Mouse (Mus musculus): ENCODE results near the gene Adcy2. TPM values are rescaled to one million over a fixed set of nuclear protein-coding genes. Genes with fewer than 3 reads are reported as not detected.
A peak's percentile ranks its signal among the peaks of the same experiment; 100 is the strongest.

Gene Adcy2
- polyA plus RNA-seq, 2 experiments: 0.33 to 0.38 TPM

GRCm38 (mm10) chr13:68928469-68928868, 70.9 kb downstream of the Adcy2 start:
- ATAC-seq (ENCODE audit: insufficient read depth) (no peak), DNase-seq (ENCODE audit: low read depth in 3 of 3, low spot score in 3 of 3) (peak in 2 of 3 experiments; percentile 11 to 13)
- Histone ChIP-seq H3K9me3 (ENCODE audit: control insufficient read depth, low read length) (no peaks in the 10 kb centered on the region), H3K4me1 (replicated peaks; ENCODE audit: control insufficient read depth in 2 of 2, insufficient read depth in 2 of 2, low read length in 1 of 2) (no peaks in the 10 kb centered on the region), H3K27me3 (ENCODE audit: control insufficient read depth, insufficient read depth, low read length) (no peaks in the 10 kb centered on the region), H3K9ac (replicated peaks) (no peak overlapping the region), H3K27ac (no peak overlapping the region), H3K36me3 (replicated peaks; ENCODE audit: control insufficient read depth, insufficient read depth, low read depth) (no peaks in the 10 kb centered on the region), H3K4me2 (ENCODE audit: low read depth) (no peak overlapping the region), H3K4me3 (ENCODE audit: insufficient read depth in 1 of 2, low read depth in 2 of 2, low read length in 2 of 2) (no peak overlapping the region)
- WGBS (ENCODE audit: insufficient replicate concordance): 14% methylated on average over 6 of the region's 6 CpGs
- TF ChIP-seq EP300 (IDR thresholded peaks at IDR 0.05; ENCODE audit: low read depth) (no peak), CTCF (IDR thresholded peaks at IDR 0.05; ENCODE audit: low read depth) (no peak)

GRCm38 (mm10) chr13:68913666-68914288, 85.6 kb downstream of the Adcy2 start:
- Histone ChIP-seq H3K9me3 (ENCODE audit: control insufficient read depth, low read length) (no peaks in the 10 kb centered on the region), H3K4me2 (ENCODE audit: low read depth) (no peak overlapping the region), H3K9ac (replicated peaks) (no peak overlapping the region), H3K27me3 (ENCODE audit: control insufficient read depth, insufficient read depth, low read length) (no peaks in the 10 kb centered on the region), H3K4me3 (ENCODE audit: insufficient read depth in 1 of 2, low read depth in 2 of 2, low read length in 2 of 2) (no peak overlapping the region), H3K4me1 (replicated peaks; ENCODE audit: control insufficient read depth in 2 of 2, insufficient read depth in 2 of 2, low read length in 1 of 2) (no peaks in the 10 kb centered on the region), H3K36me3 (replicated peaks; ENCODE audit: control insufficient read depth, insufficient read depth, low read depth) (no peaks in the 10 kb centered on the region), H3K27ac (no peak overlapping the region)
- DNase-seq (ENCODE audit: low read depth in 3 of 3, low spot score in 3 of 3) (no peak), ATAC-seq (ENCODE audit: insufficient read depth) (no peak)
- 46% methylated on average over 11 of the region's 11 CpGs for WGBS (ENCODE audit: insufficient replicate concordance)
- TF ChIP-seq CTCF (IDR thresholded peaks at IDR 0.05; ENCODE audit: low read depth) (no peak), EP300 (IDR thresholded peaks at IDR 0.05; ENCODE audit: low read depth) (no peak)

GRCm38 (mm10) chr13:68906667-68907066, 92.7 kb downstream of the Adcy2 start:
- H3K36me3 ChIP-seq (replicated peaks; ENCODE audit: control insufficient read depth, insufficient read depth, low read depth): no peaks in the 10 kb centered on the region
- WGBS (ENCODE audit: insufficient replicate concordance): 33% methylated on average over 1 of the region's 1 CpGs
- DNase-seq (ENCODE audit: low read depth in 3 of 3, low spot score in 3 of 3): no peak
- no peak for TF ChIP-seq EP300 (IDR thresholded peaks at IDR 0.05; ENCODE audit: low read depth)
- no peak for TF ChIP-seq CTCF (IDR thresholded peaks at IDR 0.05; ENCODE audit: low read depth)
- no peak overlapping the region for H3K4me2 ChIP-seq (ENCODE audit: low read depth)
- H3K9me3 ChIP-seq (ENCODE audit: control insufficient read depth, low read length): no peaks in the 10 kb centered on the region
- ATAC-seq (ENCODE audit: insufficient read depth): no peak
- no peaks in the 10 kb centered on the region for H3K4me1 ChIP-seq (replicated peaks; ENCODE audit: control insufficient read depth in 2 of 2, insufficient read depth in 2 of 2, low read length in 1 of 2)
- no peak overlapping the region for H3K9ac ChIP-seq (replicated peaks)
- no peak overlapping the region for H3K4me3 ChIP-seq (ENCODE audit: insufficient read depth in 1 of 2, low read depth in 2 of 2, low read length in 2 of 2)
- no peaks in the 10 kb centered on the region for H3K27me3 ChIP-seq (ENCODE audit: control insufficient read depth, insufficient read depth, low read length)
- no peak overlapping the region for H3K27ac ChIP-seq

- H3K27me3 ChIP-seq (ENCODE audit: control insufficient read depth, insufficient read depth, low read length): no peaks in the 10 kb centered on the region
- ATAC-seq (ENCODE audit: insufficient read depth): no peak
- no peak overlapping the region for H3K27ac ChIP-seq
- no peak overlapping the region for H3K4me3 ChIP-seq (ENCODE audit: insufficient read depth in 1 of 2, low read depth in 2 of 2, low read length in 2 of 2)
- no peaks in the 10 kb centered on the region for H3K9me3 ChIP-seq (ENCODE audit: control insufficient read depth, low read length)
- H3K4me2 ChIP-seq (ENCODE audit: low read depth): no peak overlapping the region
- no peaks in the 10 kb centered on the region for H3K36me3 ChIP-seq (replicated peaks; ENCODE audit: control insufficient read depth, insufficient read depth, low read depth)
- DNase-seq (ENCODE audit: low read depth in 3 of 3, low spot score in 3 of 3): no peak
- TF ChIP-seq CTCF (IDR thresholded peaks at IDR 0.05; ENCODE audit: low read depth) (no peak), EP300 (IDR thresholded peaks at IDR 0.05; ENCODE audit: low read depth) (no peak)
- H3K9ac ChIP-seq (replicated peaks): no peak overlapping the region
- H3K4me1 ChIP-seq (replicated peaks; ENCODE audit: control insufficient read depth in 2 of 2, insufficient read depth in 2 of 2, low read length in 1 of 2): no peaks in the 10 kb centered on the region
- WGBS (ENCODE audit: insufficient replicate concordance): 73% methylated on average over 1 of the region's 1 CpGs
Observed at GRCm38 (mm10) chr13:68902708-68903107, 96.6 kb downstream of the Adcy2 start.

GRCm38 (mm10) chr13:68889929-68890593, 109.3 kb downstream of the Adcy2 start:
- Histone ChIP-seq H3K9ac (replicated peaks) (no peak overlapping the region), H3K4me1 (replicated peaks; ENCODE audit: control insufficient read depth in 2 of 2, insufficient read depth in 2 of 2, low read length in 1 of 2) (no peaks in the 10 kb centered on the region), H3K4me3 (ENCODE audit: insufficient read depth in 1 of 2, low read depth in 2 of 2, low read length in 2 of 2) (no peak overlapping the region), H3K27me3 (ENCODE audit: control insufficient read depth, insufficient read depth, low read length) (no peaks in the 10 kb centered on the region), H3K4me2 (ENCODE audit: low read depth) (no peak overlapping the region), H3K27ac (no peak overlapping the region), H3K9me3 (ENCODE audit: control insufficient read depth, low read length) (no peaks in the 10 kb centered on the region; the same call in 1 of the 2 replicates), H3K36me3 (replicated peaks; ENCODE audit: control insufficient read depth, insufficient read depth, low read depth) (no peaks in the 10 kb centered on the region)
- TF ChIP-seq CTCF (IDR thresholded peaks at IDR 0.05; ENCODE audit: low read depth) (no peak), EP300 (IDR thresholded peaks at IDR 0.05; ENCODE audit: low read depth) (no peak)
- DNase-seq (ENCODE audit: low read depth in 3 of 3, low spot score in 3 of 3) (no peak), ATAC-seq (ENCODE audit: insufficient read depth) (no peak)
- WGBS (ENCODE audit: insufficient replicate concordance): 66% methylated on average over 9 of the region's 9 CpGs

Data from liver, embryonic 14.5 days (tissue).